ENCODE assay signal across 9 mouse cellular contexts in genomic region chr7:18749896-18750477, GRCm38 (mm10). TPM values are rescaled to one million over a fixed set of nuclear protein-coding genes. Genes with fewer than 3 reads are reported as not detected.
A peak's percentile ranks its signal among the peaks of the same experiment; 100 is the strongest.
DNase-seq lines count a peak whose midpoint lies in the region; ATAC-seq and TF ChIP-seq lines count a peak whose summit lies in the region.
"Not testable (repeated sequence)": the region's sequence is repeated elsewhere in the genome, so short reads cannot be mapped to it uniquely, and the experiment has no call there.
"Had no signal": no experiment of that assay in that cellular context is flagged by ENCODE, and none has a peak within 500 bp of the region (broad histone marks: within the 10 kb centered on the region; RNA-seq: fewer than 3 reads in every experiment).

No protein-coding gene starts in this region.

- in situ Hi-C loops in Patski (cut with MboI; ENCODE audit: low pct_unique_long_range_greater_than_20kb): loop anchor here (10.0 kb wide), 1 partner anchor 125 kb away; the partner anchor contains the start of gene Pglyrp1

- not testable (repeated sequence) for H3K27me3 ChIP-seq in Patski

- ATAC-seq in Patski: peak; percentile 84

- peak; percentile 81 for TF ChIP-seq CTCF in Patski (IDR thresholded peaks at IDR 0.05)
- TF ChIP-seq CTCF in gastrocnemius, adult 2 months (IDR thresholded peaks at IDR 0.05): peak; percentile 89

- H3K27ac ChIP-seq in gastrocnemius, adult 2 months: not testable (repeated sequence)

- CTCF ChIA-PET in Patski (lab: Charles Lee): interaction anchor here (1.3 to 2.0 kb wide), 3 partner anchors 119 to 134 kb away, joined by 3 to 7 read pairs (median 5); no protein-coding TSS in a partner anchor

- not testable (repeated sequence) for DNase-seq in Patski (ENCODE audit: low read depth, low spot score)
- DNase-seq in cerebellum, postnatal 4 days (ENCODE audit: low spot score in 2 of 2): peak; percentile 25 to 64
- peak; percentile 36 for DNase-seq in gastrocnemius, adult 2 months
- peak; percentile 24 for DNase-seq in hindlimb bud, embryonic 11.5 days (ENCODE audit: extremely low spot score, low read depth, low spot score)
- peak; percentile 62 to 68 for DNase-seq in layer of hippocampus, postnatal 14 days (ENCODE audit: low spot score in 2 of 2)
- peak; percentile 78 for DNase-seq in lung, postnatal 10 days
- peak; percentile 40 for DNase-seq in retina, adult 2 months (ENCODE audit: low read depth, low spot score)
- peak; percentile 72 for DNase-seq in urinary bladder, postnatal 14 days (ENCODE audit: low spot score)

- POLR2A ChIA-PET in Patski (lab: Charles Lee): not testable (repeated sequence)

- not testable (repeated sequence) for H3K4me3 ChIP-seq in gastrocnemius, adult 2 months

- intact Hi-C loops in gastrocnemius, adult 2 months (cut with DNase I): loop anchor here (1.0 kb wide), 1 partner anchor 123 kb away; no protein-coding TSS in a partner anchor

RNA-seq across cellular contexts. Expression of gene Psg22, which starts 32.1 kb away (rescaled TPM):
- polyA plus RNA-seq in Patski (2021): not detected
- total RNA-seq in gastrocnemius, adult 2 months (2021): not detected
- not detected for total RNA-seq in layer of hippocampus, postnatal 14 days (2021)
- polyA plus RNA-seq: embryonic facial prominence, embryonic 12.5 days had no signal

RNA-seq across cellular contexts. Expression of gene Psg19, which starts 48.3 kb away (rescaled TPM):
- polyA plus RNA-seq in Patski (2021): not detected
- not detected for total RNA-seq in gastrocnemius, adult 2 months (2021)
- not detected for total RNA-seq in layer of hippocampus, postnatal 14 days (2021)
- polyA plus RNA-seq: embryonic facial prominence, embryonic 12.5 days had no signal
